Mouse (Mus musculus) lung, postnatal 0 days (tissue): ENCODE data around the gene Zbtb38.

Experiments
- CTCF ChIP-seq: IDR thresholded peaks from 2 replicates; pipeline ENCODE4 v1.5.1; 2016; ENCODE audit warnings: antibody characterized with exemption, mild to moderate bottlenecking
- EP300 ChIP-seq: IDR thresholded peaks from 2 replicates; pipeline ENCODE4 v1.6.1; 2016; ENCODE audit warnings: antibody characterized with exemption, mild to moderate bottlenecking, control low read depth

GRCm38 (mm10) chr9:96718888-96719287 lies 33.7 kb downstream of the Zbtb38 start:
- TF ChIP-seq CTCF (no peak), EP300 (no peak)
